Mouse (Mus musculus) lung, postnatal 10 days (tissue): Measurements from ENCODE around the gene Erc1.
"Not testable (repeated sequence)": the region's sequence is repeated elsewhere in the genome, so short reads cannot be mapped to it uniquely, and the experiment has no call there.

Source experiments
- DNase-seq: peaks from one replicate; pipeline ENCODE4 v3.0.0; 2021

Erc1 gene

DNA sequence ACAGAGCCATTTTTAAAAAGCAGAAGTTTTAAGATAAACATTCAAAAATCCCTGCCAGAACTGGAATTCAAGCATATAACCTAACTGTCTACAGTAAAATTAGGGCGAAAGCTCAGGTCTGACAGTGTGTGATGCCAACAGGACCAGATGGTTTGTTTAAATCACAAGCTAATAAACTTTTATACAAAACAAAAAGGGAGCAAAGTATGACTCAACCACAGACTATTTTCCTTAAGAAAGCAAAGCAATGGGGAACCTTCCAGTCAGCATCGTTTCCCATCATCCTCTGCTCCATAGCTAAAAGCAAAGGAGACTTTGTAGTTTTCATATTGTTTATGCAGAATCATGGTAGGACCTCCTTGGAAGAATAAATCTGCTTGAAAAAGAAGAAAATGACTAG, 143.1 kb downstream of the Erc1 start:
- DNase-seq, result peak; percentile 15

GRCm38 (mm10) chr6:119692754-119693153, 155.2 kb downstream of the Erc1 start:
- DNase-seq, result no peak

DNA sequence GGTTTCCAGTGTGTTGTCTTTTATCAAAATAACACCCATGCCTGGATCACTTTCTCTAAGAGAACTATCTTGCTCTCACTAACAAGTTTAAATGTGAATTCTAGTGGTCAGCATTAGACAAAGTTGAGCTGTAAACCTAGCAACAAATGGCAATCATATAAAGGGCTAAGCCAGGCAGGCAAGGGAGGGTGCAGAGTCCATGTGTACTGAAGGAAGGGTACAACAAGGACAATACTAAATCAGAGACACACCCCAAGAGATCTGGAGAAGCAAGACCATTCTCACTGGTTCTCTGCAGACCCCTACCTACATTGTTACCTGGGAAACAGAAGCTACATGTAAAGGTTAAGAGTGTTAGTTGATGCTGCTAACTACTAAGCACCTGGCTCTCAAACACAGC, 161.5 kb downstream of the Erc1 start:
- DNase-seq, result no peak

DNA sequence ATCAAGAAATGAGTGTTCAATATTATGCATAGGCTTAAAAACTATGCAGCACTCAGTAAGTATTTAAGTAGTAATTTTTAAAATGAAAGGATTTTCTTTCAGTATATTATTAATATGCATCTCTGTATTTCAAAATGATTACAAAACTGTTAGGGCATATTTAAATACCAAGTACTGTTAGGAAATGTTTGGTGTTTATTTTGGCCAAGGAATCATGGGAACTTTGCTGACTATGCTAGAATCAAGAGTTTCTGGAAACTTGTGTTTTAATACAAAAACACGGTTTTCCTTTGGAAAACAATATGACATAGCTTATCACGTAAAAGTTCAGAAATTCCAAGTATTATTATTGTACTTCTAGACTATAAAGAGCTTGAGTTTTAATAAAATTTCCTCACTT, 167.2 kb downstream of the Erc1 start:
- no peak for DNase-seq

GRCm38 (mm10) chr6:119674811-119675209, 173.2 kb downstream of the Erc1 start:
- no peak for DNase-seq

DNA sequence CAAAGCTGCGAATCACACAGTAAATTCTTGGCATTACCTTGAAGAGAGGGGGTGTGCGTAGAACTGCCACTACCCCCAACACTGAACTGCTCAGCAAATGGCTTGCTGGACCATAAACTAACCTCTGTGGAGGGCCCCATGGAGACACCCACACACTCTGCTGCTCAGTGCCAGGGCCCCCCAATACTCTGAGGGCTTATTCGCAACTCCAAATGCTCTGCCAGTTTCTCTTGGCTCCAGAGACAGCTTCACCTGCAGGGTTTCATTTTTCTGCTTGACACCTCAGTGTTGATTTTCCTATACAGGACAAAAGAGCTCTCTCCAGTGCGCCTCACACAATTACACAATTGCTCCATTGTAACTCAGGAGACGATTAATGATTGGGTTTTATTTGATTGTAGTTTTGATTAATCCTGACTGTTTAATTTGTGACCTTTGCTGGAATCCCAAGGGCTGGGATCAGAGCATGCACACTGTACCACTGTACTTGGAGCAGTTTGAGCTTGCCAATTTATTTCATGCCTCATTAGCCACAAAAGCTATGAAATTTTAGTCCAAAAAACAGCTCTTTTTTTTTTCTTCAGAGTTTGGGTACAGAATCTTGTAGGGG, 173.7 kb downstream of the Erc1 start:
- DNase-seq, result no peak

DNA sequence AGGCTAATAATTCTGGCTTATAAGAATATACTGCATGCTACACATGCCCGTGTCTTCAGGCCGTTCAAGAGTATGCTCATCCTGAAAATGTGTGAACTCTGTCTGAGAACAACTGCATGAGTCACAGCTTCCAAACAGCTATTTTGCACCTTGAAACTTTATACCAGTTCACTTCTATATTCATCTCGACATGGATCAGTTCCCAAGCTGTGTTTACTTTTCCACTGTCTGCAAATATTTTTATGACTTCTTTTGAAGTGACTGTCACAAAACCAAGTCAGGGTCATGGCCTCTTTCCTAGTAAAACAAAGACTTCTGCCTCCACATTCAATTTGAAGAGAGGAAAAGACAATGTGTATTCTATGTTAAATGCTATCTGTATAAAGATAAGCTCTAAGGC, 178.2 kb downstream of the Erc1 start:
- DNase-seq, result no peak

DNA sequence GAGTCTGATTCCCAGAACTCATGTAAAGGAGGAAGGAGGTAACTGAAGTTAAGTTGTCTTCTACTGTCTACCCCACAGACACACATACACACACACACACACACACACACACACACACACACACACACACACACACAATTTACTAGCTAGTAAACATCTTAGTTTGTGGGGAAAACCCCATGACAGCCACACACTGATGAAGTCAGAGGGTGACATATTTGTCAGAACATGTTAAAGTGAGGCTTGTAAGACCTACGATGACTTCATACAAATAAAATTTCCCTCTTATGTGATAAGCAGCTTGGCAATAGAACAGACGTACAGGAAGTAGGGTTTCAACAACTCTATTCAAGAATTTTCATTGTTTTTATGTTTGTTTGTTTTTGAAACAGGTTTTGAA, 185.0 kb downstream of the Erc1 start:
- no peak for DNase-seq

DNA sequence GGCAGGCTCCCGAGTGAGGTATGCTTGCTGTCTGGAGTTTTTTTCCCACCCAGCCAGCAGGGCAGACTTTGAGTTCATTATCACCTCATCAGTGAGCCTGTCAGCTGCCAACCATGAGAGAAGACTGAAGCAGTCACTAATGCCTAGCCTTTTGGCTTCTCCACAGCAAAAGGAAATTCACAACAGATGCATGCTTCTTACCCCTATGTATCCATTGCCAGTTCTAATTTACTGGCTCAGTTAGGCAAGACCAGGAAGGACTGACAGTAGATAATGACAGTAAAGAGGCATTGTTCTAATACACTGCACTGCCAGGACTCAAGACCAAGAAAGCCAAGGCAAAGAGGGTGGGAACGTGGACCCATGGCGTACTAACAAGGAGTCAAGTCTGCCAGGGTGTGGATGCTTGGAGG, 186.9 kb downstream of the Erc1 start:
- no peak for DNase-seq

DNA sequence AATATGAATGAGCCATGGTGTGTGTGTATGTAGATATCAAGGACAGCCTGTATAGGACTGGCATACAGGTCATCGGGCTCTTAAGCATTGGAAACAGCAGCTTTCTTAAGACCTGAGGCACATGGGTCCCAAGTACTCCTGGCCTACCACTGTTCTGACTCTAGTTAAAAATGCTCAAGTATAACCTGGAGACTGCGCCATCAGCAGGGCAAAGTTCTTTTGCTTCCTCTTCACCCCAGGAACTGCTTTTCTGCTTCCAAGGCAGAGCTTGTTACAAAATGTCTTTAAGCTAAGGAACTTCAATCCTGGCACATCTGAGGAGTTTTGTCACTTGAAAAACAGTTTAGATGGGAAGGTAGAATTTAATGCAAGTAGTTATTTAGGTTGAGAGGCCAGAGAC, 189.5 kb downstream of the Erc1 start:
- no peak for DNase-seq

GRCm38 (mm10) chr6:119657418-119658178, 190.4 kb downstream of the Erc1 start:
- DNase-seq, result no peak

DNA sequence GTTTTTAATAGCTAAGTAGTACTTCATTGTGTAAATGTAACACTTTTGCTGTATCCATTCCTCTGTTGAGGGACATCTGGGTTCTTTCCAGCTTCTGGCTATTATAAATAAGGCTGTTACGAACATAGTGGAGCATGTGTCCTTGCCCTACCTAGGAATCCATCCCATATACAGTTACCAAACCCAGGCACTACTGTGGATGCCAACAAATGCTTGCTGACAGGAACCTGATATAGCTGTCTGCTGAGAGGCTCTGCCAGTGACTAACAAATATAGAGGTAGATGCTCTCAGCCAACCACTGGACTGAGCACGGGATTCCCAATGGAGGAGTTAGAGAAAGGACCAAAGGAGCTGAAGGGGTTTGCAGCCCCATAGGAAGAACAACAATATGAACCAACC, 193.2 kb downstream of the Erc1 start:
- DNase-seq, result not testable (repeated sequence)

DNA sequence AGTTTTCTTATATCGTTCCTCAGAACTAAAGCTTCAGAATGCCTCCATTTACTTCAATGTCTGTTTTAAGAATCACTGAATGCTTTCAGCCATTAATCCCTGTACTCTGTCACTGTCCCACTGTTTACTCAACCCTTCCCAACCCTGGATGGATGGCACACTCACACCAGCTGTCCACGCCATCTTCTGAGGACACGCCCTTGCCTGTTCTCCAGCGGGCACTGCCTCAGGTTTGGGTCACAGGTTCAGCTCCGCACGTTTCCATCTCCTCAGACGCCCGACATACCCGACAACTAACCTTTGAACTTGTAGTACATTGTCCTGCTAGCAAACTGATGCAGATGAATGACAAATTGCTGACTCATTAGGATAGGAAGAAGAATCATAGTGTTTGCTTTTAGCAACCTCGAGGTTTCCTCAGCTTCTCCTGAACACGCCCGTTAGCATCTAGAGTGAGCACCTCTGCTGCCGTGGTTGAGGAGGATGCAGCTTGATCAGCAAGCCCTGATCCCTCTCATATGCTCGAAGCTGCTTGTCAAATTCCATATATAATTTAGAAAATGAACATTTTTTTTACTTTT, 204.0 kb downstream of the Erc1 start:
- DNase-seq, result no peak

DNA sequence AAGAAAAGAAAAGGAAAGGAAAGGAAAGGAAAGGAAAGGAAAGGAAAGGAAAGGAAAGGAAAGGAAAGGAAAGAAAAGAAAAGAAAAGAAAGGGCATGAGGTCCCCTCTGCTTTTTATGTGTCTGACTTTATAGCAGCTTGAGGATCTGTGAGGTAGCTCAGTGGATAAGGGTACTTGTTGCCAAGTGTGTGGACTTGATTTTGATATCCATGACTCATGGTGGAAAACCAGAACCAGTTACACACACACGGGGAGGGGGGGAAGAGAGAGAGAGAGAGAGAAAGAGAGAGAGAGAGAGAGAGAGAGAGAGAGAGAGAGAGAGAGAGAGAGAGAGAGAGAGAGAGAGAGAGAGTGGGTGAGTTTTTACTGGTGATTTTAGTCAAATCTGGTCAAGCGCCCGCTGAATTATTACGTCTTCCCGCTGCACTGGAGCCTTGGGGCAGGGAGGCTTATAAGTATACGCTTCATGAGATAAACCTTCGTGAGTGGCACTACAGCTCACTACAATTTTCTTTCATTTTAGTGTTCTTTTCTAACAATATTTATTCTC, 204.7 kb downstream of the Erc1 start:
- no peak for DNase-seq

- no peak for DNase-seq
Measured at GRCm38 (mm10) chr6:119642718-119643117, 205.2 kb downstream of the Erc1 start.

GRCm38 (mm10) chr6:119635629-119636028, 212.3 kb downstream of the Erc1 start:
- peak; percentile 49 for DNase-seq

- DNase-seq, result no peak
Measured at GRCm38 (mm10) chr6:119630622-119631021, 217.3 kb downstream of the Erc1 start.

- DNase-seq, result no peak
Measured at GRCm38 (mm10) chr6:119601379-119601778, 246.6 kb downstream of the Erc1 start.

DNA sequence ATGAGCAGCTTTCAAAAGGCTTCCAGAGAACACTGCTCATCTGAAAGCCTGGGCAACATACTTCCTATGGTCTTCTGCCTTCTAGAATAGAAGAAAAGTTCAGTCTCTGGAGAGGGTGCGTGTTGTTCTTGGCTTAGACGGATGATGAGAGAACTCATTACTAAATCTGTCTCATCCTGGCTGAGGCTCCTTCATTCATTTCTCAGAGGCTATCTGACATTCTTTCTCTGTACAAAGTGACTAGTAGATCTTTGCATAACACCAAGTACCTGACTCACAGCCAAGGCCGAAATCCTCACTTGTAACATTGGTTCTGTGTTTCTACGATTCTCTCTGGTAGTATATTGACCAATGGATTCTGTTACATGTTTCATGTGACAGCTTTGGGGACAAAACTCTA, 252.5 kb downstream of the Erc1 start:
- DNase-seq, result no peak

DNA sequence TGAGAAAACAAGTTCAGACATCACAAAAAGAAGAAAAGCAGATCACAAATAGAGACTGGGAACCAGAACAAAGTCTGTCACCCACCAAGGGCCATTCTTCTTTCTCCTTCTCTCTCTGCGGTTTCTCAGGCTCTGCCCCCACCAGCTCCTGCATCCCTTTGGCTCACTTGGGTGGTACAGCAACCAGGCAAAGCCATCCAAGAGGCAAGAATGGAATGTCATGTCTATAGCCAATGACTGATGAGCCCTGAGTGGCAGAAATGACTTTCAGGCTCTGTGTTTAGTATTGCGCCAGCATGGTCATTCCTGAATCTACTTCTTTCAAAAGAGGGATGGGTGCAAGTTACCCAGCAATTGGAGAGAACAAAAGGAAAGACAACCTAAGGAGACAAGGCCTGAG, 257.1 kb downstream of the Erc1 start:
- DNase-seq, result no peak

DNA sequence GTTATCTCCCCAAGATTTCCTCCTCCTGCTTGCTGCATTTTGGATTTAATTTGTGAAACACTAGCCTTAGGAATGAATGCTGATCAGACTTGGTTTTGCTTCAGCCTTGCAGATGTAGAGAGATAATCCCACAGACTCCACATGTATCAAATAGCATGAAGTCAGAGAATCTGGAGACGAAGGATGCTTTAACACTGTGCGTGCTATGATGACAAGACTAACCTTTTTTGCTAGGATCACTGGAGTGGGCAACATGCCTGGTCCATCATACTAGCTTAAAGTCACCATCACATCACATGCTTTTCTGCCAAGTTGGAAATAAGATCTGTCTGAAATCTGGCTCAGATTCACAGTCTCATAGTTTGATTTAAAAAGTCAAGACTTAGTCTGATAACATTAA, 260.1 kb downstream of the Erc1 start:
- no peak for DNase-seq

GRCm38 (mm10) chr6:119587454-119587853, 260.5 kb downstream of the Erc1 start:
- no peak for DNase-seq

DNA sequence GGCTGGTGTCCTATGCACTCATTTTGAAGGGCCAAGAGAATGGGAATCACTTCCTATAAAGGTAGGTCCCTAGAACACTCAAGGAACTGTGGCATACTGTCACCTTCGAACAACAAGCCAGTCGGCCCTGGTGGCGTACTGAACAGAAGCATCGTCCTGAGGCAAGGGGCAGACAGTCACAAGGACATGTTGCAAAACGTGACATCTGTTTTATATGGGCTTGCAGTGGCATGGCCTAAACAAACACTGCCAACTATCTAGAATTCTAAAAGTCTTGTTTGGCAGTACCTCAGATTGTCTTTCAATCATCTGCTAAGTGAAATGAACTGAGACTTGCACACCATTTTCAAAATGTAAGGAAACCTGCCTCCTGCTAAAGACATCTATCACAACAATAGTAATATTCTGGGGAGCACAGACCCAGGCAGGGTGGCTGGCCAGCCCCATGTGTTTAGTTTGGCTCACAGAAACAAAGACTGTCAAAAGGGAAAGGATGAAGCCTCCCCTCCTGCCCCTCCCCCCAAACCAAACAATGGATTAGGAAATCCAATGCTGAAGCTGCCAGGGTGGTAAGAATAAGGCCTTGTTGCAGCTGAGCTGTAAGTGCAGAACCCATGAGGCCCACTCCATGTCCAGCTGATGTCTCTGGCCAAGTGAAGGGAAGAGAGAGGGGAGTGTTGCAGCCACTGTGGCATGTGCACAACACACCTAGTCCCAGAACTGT, 262.2 kb downstream of the Erc1 start:
- peak; percentile 78 for DNase-seq

DNA sequence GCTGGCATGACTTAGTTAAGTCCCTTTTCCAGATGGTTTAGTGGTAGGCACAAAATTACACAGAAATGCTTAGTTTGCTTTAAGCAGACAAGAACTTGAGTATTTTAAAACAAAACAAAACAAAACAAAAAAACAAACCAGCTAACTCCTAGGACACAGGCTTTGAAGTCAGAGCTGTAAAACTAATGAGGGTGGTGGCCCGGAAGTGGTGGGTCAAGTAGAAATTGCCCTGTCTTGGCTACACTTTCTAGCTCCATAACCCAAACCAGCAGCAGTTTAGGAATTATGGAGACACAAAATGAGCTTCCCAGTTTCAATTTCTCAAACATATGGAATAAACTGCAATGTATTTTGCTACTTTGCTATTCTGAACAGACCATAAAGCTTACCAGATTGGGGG, 263.9 kb downstream of the Erc1 start:
- DNase-seq, result no peak
